Mouse (Mus musculus): ENCODE measurements around the gene Ugt1a5. TPM values are rescaled to one million over a fixed set of nuclear protein-coding genes. Genes with fewer than 3 reads are reported as not detected.

Gene Ugt1a5
- polyA plus RNA-seq, 1 experiment from 2014 or later = not detected

- Histone ChIP-seq H3K4me2 (replicated peaks) (no peak overlapping the region), H3K27ac (replicated peaks) (no peak overlapping the region), H3K36me3 (peaks cover 55% of the 10 kb centered on the region), H3K9me3 (peaks cover 44% of the 10 kb centered on the region), H3K4me1 (no peaks in the 10 kb centered on the region), H3K4me3 (no peak overlapping the region), H3K27me3 (no peaks in the 10 kb centered on the region), H3K9ac (replicated peaks) (no peak overlapping the region)
- 82% methylated on average over 6 of the region's 6 CpGs for WGBS
- ATAC-seq (ENCODE audit: low FRiP score, low read depth) = peak; percentile 14
Observed at GRCm38 (mm10) chr1:88260114-88260513, 94.3 kb downstream of the Ugt1a5 start.

- no peak overlapping the region for H3K9ac ChIP-seq (replicated peaks)
- H3K4me1 ChIP-seq = no peaks in the 10 kb centered on the region
- H3K27ac ChIP-seq (replicated peaks) = no peak overlapping the region
- no peak for ATAC-seq (ENCODE audit: low FRiP score, low read depth)
- H3K4me3 ChIP-seq = no peak overlapping the region
- H3K4me2 ChIP-seq (replicated peaks) = no peak overlapping the region
- 84% methylated on average over 10 of the region's 10 CpGs for WGBS
- H3K9me3 ChIP-seq = peaks cover 37% of the 10 kb centered on the region
- peaks cover 62% of the 10 kb centered on the region for H3K36me3 ChIP-seq
- H3K27me3 ChIP-seq = no peaks in the 10 kb centered on the region
Observed at GRCm38 (mm10) chr1:88260604-88261377, 95.0 kb downstream of the Ugt1a5 start.

- Histone ChIP-seq H3K4me3 (no peak overlapping the region), H3K27me3 (no peaks in the 10 kb centered on the region), H3K9me3 (peaks cover 28% of the 10 kb centered on the region), H3K4me2 (replicated peaks) (no peak overlapping the region), H3K27ac (replicated peaks) (no peak overlapping the region), H3K36me3 (peaks cover 71% of the 10 kb centered on the region), H3K9ac (replicated peaks) (no peak overlapping the region), H3K4me1 (no peaks in the 10 kb centered on the region)
- WGBS = 87% methylated on average over 7 of the region's 7 CpGs
- ATAC-seq (ENCODE audit: low FRiP score, low read depth) = no peak
Observed at GRCm38 (mm10) chr1:88261706-88262105, 95.9 kb downstream of the Ugt1a5 start.

GRCm38 (mm10) chr1:88262255-88262654 is 96.4 kb downstream of the Ugt1a5 start:
- H3K4me1 ChIP-seq = no peaks in the 10 kb centered on the region
- H3K4me3 ChIP-seq = no peak overlapping the region
- H3K4me2 ChIP-seq (replicated peaks) = no peak overlapping the region
- WGBS = 87% methylated on average over 4 of the region's 4 CpGs
- ATAC-seq (ENCODE audit: low FRiP score, low read depth) = no peak
- H3K36me3 ChIP-seq = peaks cover 77% of the 10 kb centered on the region
- H3K9ac ChIP-seq (replicated peaks) = no peak overlapping the region
- H3K9me3 ChIP-seq = peaks cover 23% of the 10 kb centered on the region
- no peaks in the 10 kb centered on the region for H3K27me3 ChIP-seq
- no peak overlapping the region for H3K27ac ChIP-seq (replicated peaks)

GRCm38 (mm10) chr1:88262961-88263360 is 97.1 kb downstream of the Ugt1a5 start:
- no peak for ATAC-seq (ENCODE audit: low FRiP score, low read depth)
- H3K4me3 ChIP-seq = no peak overlapping the region
- H3K4me1 ChIP-seq = no peaks in the 10 kb centered on the region
- peaks cover 84% of the 10 kb centered on the region for H3K36me3 ChIP-seq
- H3K9me3 ChIP-seq = peaks cover 16% of the 10 kb centered on the region
- H3K27ac ChIP-seq (replicated peaks) = no peak overlapping the region
- no peak overlapping the region for H3K4me2 ChIP-seq (replicated peaks)
- WGBS = 78% methylated on average over 6 of the region's 6 CpGs
- no peak overlapping the region for H3K9ac ChIP-seq (replicated peaks)
- no peaks in the 10 kb centered on the region for H3K27me3 ChIP-seq

- Histone ChIP-seq H3K9ac (replicated peaks) (no peak overlapping the region), H3K27me3 (no peaks in the 10 kb centered on the region), H3K27ac (replicated peaks) (no peak overlapping the region), H3K4me1 (no peaks in the 10 kb centered on the region), H3K36me3 (peaks cover 92% of the 10 kb centered on the region), H3K4me2 (replicated peaks) (no peak overlapping the region), H3K9me3 (0 out of 2 replicates have a peak, but pooled peaks cover 10% of the 10 kb centered on the region), H3K4me3 (no peak overlapping the region)
- 91% methylated on average over 5 of the region's 5 CpGs for WGBS
- ATAC-seq (ENCODE audit: low FRiP score, low read depth) = no peak
Observed at GRCm38 (mm10) chr1:88263778-88264177, 98.0 kb downstream of the Ugt1a5 start.

- no peak overlapping the region for H3K9ac ChIP-seq (replicated peaks)
- WGBS = 90% methylated on average over 7 of the region's 7 CpGs
- H3K36me3 ChIP-seq = peaks cover 98% of the 10 kb centered on the region
- ATAC-seq (ENCODE audit: low FRiP score, low read depth) = no peak
- H3K27ac ChIP-seq (replicated peaks) = no peak overlapping the region
- no peak overlapping the region for H3K4me3 ChIP-seq
- H3K4me2 ChIP-seq (replicated peaks) = no peak overlapping the region
- H3K27me3 ChIP-seq = no peaks in the 10 kb centered on the region
- H3K4me1 ChIP-seq = no peaks in the 10 kb centered on the region
- 0 out of 2 replicates have a peak, but pooled peaks cover 7% of the 10 kb centered on the region for H3K9me3 ChIP-seq
Observed at GRCm38 (mm10) chr1:88264237-88264868, 98.5 kb downstream of the Ugt1a5 start.

- H3K4me3 ChIP-seq = no peak overlapping the region
- H3K4me2 ChIP-seq (replicated peaks) = no peak overlapping the region
- H3K27ac ChIP-seq (replicated peaks) = no peak overlapping the region
- 80% methylated on average over 4 of the region's 4 CpGs for WGBS
- H3K9ac ChIP-seq (replicated peaks) = no peak overlapping the region
- no peak for ATAC-seq (ENCODE audit: low FRiP score, low read depth)
- H3K9me3 ChIP-seq = 0 out of 2 replicates have a peak, but pooled peaks cover 3% of the 10 kb centered on the region
- no peaks in the 10 kb centered on the region for H3K4me1 ChIP-seq
- H3K36me3 ChIP-seq = peaks cover 98% of the 10 kb centered on the region
- H3K27me3 ChIP-seq = no peaks in the 10 kb centered on the region
Observed at GRCm38 (mm10) chr1:88264869-88265240, 99.0 kb downstream of the Ugt1a5 start.

GRCm38 (mm10) chr1:88266123-88266522 is 100.3 kb downstream of the Ugt1a5 start:
- no peak overlapping the region for H3K4me2 ChIP-seq (replicated peaks)
- H3K27ac ChIP-seq (replicated peaks) = no peak overlapping the region
- no peak overlapping the region for H3K9ac ChIP-seq (replicated peaks)
- H3K4me3 ChIP-seq = no peak overlapping the region
- H3K27me3 ChIP-seq = no peaks in the 10 kb centered on the region
- H3K36me3 ChIP-seq = peaks cover 88% of the 10 kb centered on the region
- H3K9me3 ChIP-seq = no peaks in the 10 kb centered on the region
- H3K4me1 ChIP-seq = no peaks in the 10 kb centered on the region
- ATAC-seq (ENCODE audit: low FRiP score, low read depth) = no peak
- WGBS = 89% methylated on average over 13 of the region's 13 CpGs

- Histone ChIP-seq H3K9me3 (no peaks in the 10 kb centered on the region), H3K4me1 (no peaks in the 10 kb centered on the region), H3K36me3 (peaks cover 89% of the 10 kb centered on the region), H3K9ac (replicated peaks) (no peak overlapping the region), H3K27ac (replicated peaks) (no peak overlapping the region), H3K4me2 (replicated peaks) (no peak overlapping the region), H3K27me3 (no peaks in the 10 kb centered on the region), H3K4me3 (no peak overlapping the region)
- 95% methylated on average over 6 of the region's 6 CpGs for WGBS
- ATAC-seq (ENCODE audit: low FRiP score, low read depth) = no peak
Observed at GRCm38 (mm10) chr1:88267489-88267888, 101.7 kb downstream of the Ugt1a5 start.

- WGBS = 85% methylated on average over 6 of the region's 6 CpGs
- H3K4me1 ChIP-seq = no peaks in the 10 kb centered on the region
- no peak overlapping the region for H3K4me2 ChIP-seq (replicated peaks)
- ATAC-seq (ENCODE audit: low FRiP score, low read depth) = no peak
- H3K36me3 ChIP-seq = peaks cover 89% of the 10 kb centered on the region
- no peak overlapping the region for H3K9ac ChIP-seq (replicated peaks)
- H3K27me3 ChIP-seq = no peaks in the 10 kb centered on the region
- H3K27ac ChIP-seq (replicated peaks) = no peak overlapping the region
- no peaks in the 10 kb centered on the region for H3K9me3 ChIP-seq
- no peak overlapping the region for H3K4me3 ChIP-seq
Observed at GRCm38 (mm10) chr1:88268070-88268469, 102.3 kb downstream of the Ugt1a5 start.

All from midbrain, embryonic 12.5 days (tissue).